Mouse (Mus musculus) midbrain, embryonic 11.5 days (tissue): ENCODE measurements around the gene Vmn1r174. TPM values are rescaled to one million over a fixed set of nuclear protein-coding genes. Genes with fewer than 3 reads are reported as not detected.
"Not testable (repeated sequence)": the region's sequence is repeated elsewhere in the genome, so short reads cannot be mapped to it uniquely, and the experiment has no call there.

Experiments used
- ATAC-seq: fragments of 200-750 bp; cut with Nextera tagmentation; 2 replicates; pipeline ENCODE4 v1.8.0; 2017; ENCODE audit warnings: moderate TSS enrichment, moderate library complexity; ENCODE audit not compliant: low FRiP score
- DNase-seq: peaks from one replicate; pipeline ENCODE4 v3.0.0; 2015; ENCODE audit warnings: low spot score; ENCODE audit errors: missing footprints
- H3K27ac ChIP-seq: fragments of 300-500 bp; sonication (generic); 2 replicates; pipeline ENCODE4 v1.5.1; 2014; ENCODE audit warnings: low read depth, low read length
- H3K27me3 ChIP-seq: fragments of 300-500 bp; sonication (generic); 2 replicates; pipeline ENCODE4 v1.6.1; 2014; ENCODE audit warnings: mild to moderate bottlenecking, low read length, moderate library complexity, mixed read lengths; ENCODE audit not compliant: control insufficient read depth, insufficient read depth
- H3K36me3 ChIP-seq: fragments of 300-500 bp; sonication (generic); 2 replicates; pipeline ENCODE4 v1.6.1; 2014; ENCODE audit warnings: mild to moderate bottlenecking, low read length, moderate library complexity, mixed read lengths; ENCODE audit not compliant: control insufficient read depth, insufficient read depth
- H3K4me1 ChIP-seq: fragments of 300-500 bp; sonication (generic); 2 replicates; pipeline ENCODE4 v1.6.1; 2014; ENCODE audit warnings: low read length; ENCODE audit not compliant: control insufficient read depth, insufficient read depth
- H3K4me2 ChIP-seq: fragments of 300-500 bp; sonication (generic); 2 replicates; pipeline ENCODE4 v1.6.1; 2014; ENCODE audit warnings: mild to moderate bottlenecking, moderate library complexity
- H3K4me3 ChIP-seq: fragments of 300-500 bp; sonication (generic); 2 replicates; pipeline ENCODE4 v1.5.1; 2014; ENCODE audit warnings: low read depth, low read length
- H3K9ac ChIP-seq: fragments of 300-500 bp; sonication (generic); 2 replicates; pipeline ENCODE4 v1.6.1; 2014; ENCODE audit warnings: low read length
- H3K9me3 ChIP-seq: fragments of 300-500 bp; sonication (generic); 2 replicates; pipeline ENCODE4 v1.6.1; 2016; ENCODE audit warnings: low read length; ENCODE audit not compliant: control insufficient read depth
- WGBS: fragments of 180-500 bp; shearing (Covaris S2); extraction: QIAGEN DNeasy Blood & Tissue Kit; methylation state at CpG from one replicate; pipeline ENCODE4 v1.1.7; 2014; 5-methylcytosine and 5-hydroxymethylcytosine counted together
- polyA plus RNA-seq: library from polyadenylated mRNA; unstranded; fragments of >200 nt; fragmentation: Nextera tagmentation; extraction: Ambion mirVana; gene quantifications from 2 replicates; pipeline ENCODE4 v1.2.1, GENCODE M21; 2014

Vmn1r174 gene
- polyA plus RNA-seq, result not detected in 2 replicates

DNA sequence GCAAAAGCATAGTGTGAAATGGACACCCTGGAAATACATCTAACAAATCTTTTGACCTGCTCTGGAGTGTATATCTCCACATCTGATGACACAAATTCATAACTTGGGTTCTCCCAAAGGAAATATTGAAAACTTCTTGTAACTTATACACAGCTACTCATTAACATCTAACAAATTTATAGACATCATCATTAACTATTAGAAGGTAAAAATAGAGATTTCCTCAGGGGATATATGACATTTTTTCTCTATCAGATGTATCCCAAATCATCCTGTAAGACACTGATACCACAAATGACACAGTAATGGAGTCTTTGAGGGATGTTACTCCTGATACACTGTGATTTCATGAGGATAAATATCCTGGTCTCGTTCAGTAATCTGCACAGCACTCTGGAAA is at the start of gene Vmn1r174:
TSS of gene Vmn1r174 (plus strand) at position 301 of the 400 bp plus-strand sequence.
- not testable (repeated sequence) for DNase-seq, ATAC-seq, H3K9ac ChIP-seq, H3K9me3 ChIP-seq, H3K4me1 ChIP-seq, H3K4me3 ChIP-seq, H3K27ac ChIP-seq, H3K36me3 ChIP-seq, H3K4me2 ChIP-seq, H3K27me3 ChIP-seq
- 59% methylated on average over 1 of the region's 1 CpGs for WGBS

DNA sequence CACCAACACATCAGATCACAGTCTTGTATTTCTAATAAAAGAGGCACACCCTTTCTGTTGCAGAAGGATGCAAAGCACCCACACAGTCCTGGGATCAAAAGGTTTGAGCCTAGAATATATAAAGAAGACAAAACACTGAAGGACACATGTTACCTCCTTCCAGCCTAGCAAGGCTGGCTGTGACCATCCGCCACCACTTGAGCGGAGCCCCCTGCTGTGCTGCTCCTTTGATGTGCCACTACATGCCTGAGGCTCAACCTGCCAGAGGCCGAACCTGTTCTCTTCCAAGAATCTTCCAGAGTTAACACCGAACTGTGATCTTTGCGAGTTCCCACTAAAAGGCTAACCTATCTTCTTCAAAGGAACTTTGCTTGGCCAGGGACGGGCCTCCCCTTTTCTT is 32.5 kb downstream of the Vmn1r174 start:
- DNase-seq (no peak), ATAC-seq (no peak)
- Histone ChIP-seq H3K4me3 (no peak overlapping the region), H3K9me3 (peaks cover 37% of the 10 kb centered on the region), H3K4me1 (no peaks in the 10 kb centered on the region), H3K4me2 (no peak overlapping the region), H3K27me3 (no peaks in the 10 kb centered on the region), H3K9ac (no peak overlapping the region), H3K36me3 (no peaks in the 10 kb centered on the region), H3K27ac (no peak overlapping the region)
- WGBS, result 71% methylated on average over 6 of the region's 6 CpGs

DNA sequence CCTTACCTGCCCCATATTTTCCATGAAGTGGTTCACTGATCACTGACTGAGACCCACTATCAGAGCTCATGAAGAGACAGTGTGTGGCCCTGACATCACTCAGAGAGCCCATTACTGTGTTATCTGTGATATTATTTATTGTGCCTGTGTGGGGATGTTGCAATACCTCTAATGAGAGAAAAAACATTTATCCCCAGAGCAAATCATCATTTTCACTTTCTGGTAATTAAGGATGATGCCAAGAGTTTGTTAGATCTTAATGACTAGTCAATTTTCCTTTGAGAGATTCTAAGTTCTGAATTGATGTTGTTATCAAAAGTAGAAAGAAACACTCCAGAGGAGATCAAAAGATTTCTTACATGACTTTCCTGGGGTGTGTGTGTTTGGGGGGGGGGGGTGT is 58.5 kb downstream of the Vmn1r174 start, which contains the start of gene Vmn1r175:
TSS of gene Vmn1r175 (minus strand) at position 101 of the 400 bp plus-strand sequence.
- not testable (repeated sequence) for H3K27me3 ChIP-seq, H3K9ac ChIP-seq, H3K36me3 ChIP-seq, DNase-seq, ATAC-seq, H3K27ac ChIP-seq, H3K4me3 ChIP-seq, H3K9me3 ChIP-seq, H3K4me1 ChIP-seq, H3K4me2 ChIP-seq

Other genes starting within 250 kb of the Vmn1r174 start
- gene Vmn1r167, start 245.1 kb upstream of the Vmn1r174 start, polyA plus RNA-seq, result not detected in 2 replicates
- gene Vmn1r168, start 212.5 kb upstream of the Vmn1r174 start, polyA plus RNA-seq, result not detected in 2 replicates
- gene Vmn1r169, start 176.7 kb upstream of the Vmn1r174 start, polyA plus RNA-seq, result not detected in 2 replicates
- gene Vmn1r170, start 146.1 kb upstream of the Vmn1r174 start, polyA plus RNA-seq, result not detected in 2 replicates
- gene Vmn1r171, start 121.5 kb upstream of the Vmn1r174 start, polyA plus RNA-seq, result not detected in 2 replicates
- gene Vmn1r172, start 94.0 kb upstream of the Vmn1r174 start, polyA plus RNA-seq, result not detected in 2 replicates
- not detected in 2 replicates for gene Vmn1r173, start 51.6 kb upstream of the Vmn1r174 start, polyA plus RNA-seq
- gene Vmn1r175, start 58.4 kb downstream of the Vmn1r174 start, polyA plus RNA-seq, result not detected in 2 replicates
- gene Vmn1r176, start 85.1 kb downstream of the Vmn1r174 start, polyA plus RNA-seq, result not detected in 2 replicates
- gene Vmn1r177, start 114.2 kb downstream of the Vmn1r174 start, polyA plus RNA-seq, result not detected in 2 replicates
- not detected in 2 replicates for gene Vmn1r178, start 139.7 kb downstream of the Vmn1r174 start, polyA plus RNA-seq
- not detected in 2 replicates for gene Vmn1r179, start 174.7 kb downstream of the Vmn1r174 start, polyA plus RNA-seq
- not detected in 2 replicates for gene Vmn1r180, start 198.4 kb downstream of the Vmn1r174 start, polyA plus RNA-seq
- not detected in 2 replicates for gene Vmn1r181, start 222.3 kb downstream of the Vmn1r174 start, polyA plus RNA-seq
- not detected in 2 replicates for gene V1rd19, start 249.4 kb downstream of the Vmn1r174 start, polyA plus RNA-seq